Mouse (Mus musculus) adrenal gland, postnatal 25 days (tissue): ENCODE measurements around the gene Slc35d3. TPM values are rescaled to one million over a fixed set of nuclear protein-coding genes. Genes with fewer than 3 reads are reported as not detected.

Experiments used
- DNase-seq: peaks from one replicate; pipeline ENCODE4 v3.0.0; 2021; ENCODE audit warnings: mixed read lengths
- long read RNA-seq: library from polyadenylated mRNA; stranded (forward); transcript quantifications from one replicate; pipeline ENCODE4 v2.0.0, GENCODE M21; 2021
- total RNA-seq: library from RNA; stranded (reverse); gene quantifications from 2 replicates; pipeline ENCODE4 v1.2.3, GENCODE M21; 2021

Gene Slc35d3
- total RNA-seq, result 9.5 and 16.5 TPM in 2 replicates
- long read RNA-seq, transcript Slc35d3-201 (2 exons, 2,630 nt), result major isoform, 21 of 25 reads
- long read RNA-seq, partial matches to known transcripts, result 0 of 25 reads
- long read RNA-seq, other reads (novel, unspliced or antisense), result 4 of 25 reads

- peak; percentile 23 for DNase-seq
Observed at GRCm38 (mm10) chr10:19850998-19851691, at the start of gene Slc35d3. Gene Slc35d3, minus strand, starts transcription at chr10:19851459.

GRCm38 (mm10) chr10:19900191-19900590 lies 48.9 kb upstream of the Slc35d3 start:
- peak; percentile 52 for DNase-seq

- peak; percentile 37 for DNase-seq
Observed at GRCm38 (mm10) chr10:19893976-19894375, 42.7 kb upstream of the Slc35d3 start.

GRCm38 (mm10) chr10:19893146-19893545 lies 41.9 kb upstream of the Slc35d3 start:
- DNase-seq, result no peak

- DNase-seq, result no peak
Observed at GRCm38 (mm10) chr10:19891686-19892085, 40.4 kb upstream of the Slc35d3 start.

- no peak for DNase-seq
Observed at GRCm38 (mm10) chr10:19889908-19890307, 38.6 kb upstream of the Slc35d3 start.

- DNase-seq, result no peak
Observed at GRCm38 (mm10) chr10:19886249-19886648, 35.0 kb upstream of the Slc35d3 start.

DNA sequence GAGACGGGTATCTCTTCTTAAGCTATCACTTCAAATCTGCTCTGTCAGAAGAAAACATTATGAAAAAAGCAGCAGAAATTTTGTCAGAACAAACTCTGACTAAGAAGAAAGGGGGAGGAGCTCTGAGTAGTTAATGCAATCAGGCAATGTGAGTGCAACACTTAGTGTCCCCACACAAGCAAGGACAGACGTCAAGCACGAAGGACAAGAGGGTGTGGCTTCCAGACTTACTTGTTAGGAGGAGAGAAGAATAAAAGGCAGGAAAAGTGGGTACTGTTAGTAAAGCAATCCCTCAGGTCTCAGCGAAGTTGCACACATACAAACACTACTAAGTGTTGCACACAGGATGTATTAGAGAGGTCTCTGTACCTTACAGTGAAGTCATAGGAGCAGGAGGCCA lies 33.1 kb upstream of the Slc35d3 start:
- DNase-seq, result no peak

GRCm38 (mm10) chr10:19880437-19880836 lies 29.2 kb upstream of the Slc35d3 start:
- no peak for DNase-seq

DNA sequence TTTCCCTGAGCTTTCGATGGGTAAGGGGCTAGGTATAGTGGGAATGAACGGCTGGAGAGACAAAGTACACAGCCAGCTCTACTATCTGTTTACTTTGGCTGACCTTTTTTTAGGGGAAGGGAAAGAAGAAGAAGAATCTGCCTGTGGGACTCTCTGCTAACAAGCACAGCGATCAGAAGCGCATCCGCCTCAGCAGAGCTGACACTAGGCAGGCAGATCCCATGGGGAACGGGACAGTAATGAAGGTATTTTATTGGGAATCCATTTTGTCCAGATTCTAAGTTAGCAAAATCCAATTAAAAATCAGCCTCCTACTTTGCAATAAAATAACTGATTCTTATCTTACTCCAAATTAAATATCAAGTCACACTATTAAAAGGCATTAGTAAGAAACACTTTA lies 27.9 kb upstream of the Slc35d3 start:
- DNase-seq, result no peak

DNA sequence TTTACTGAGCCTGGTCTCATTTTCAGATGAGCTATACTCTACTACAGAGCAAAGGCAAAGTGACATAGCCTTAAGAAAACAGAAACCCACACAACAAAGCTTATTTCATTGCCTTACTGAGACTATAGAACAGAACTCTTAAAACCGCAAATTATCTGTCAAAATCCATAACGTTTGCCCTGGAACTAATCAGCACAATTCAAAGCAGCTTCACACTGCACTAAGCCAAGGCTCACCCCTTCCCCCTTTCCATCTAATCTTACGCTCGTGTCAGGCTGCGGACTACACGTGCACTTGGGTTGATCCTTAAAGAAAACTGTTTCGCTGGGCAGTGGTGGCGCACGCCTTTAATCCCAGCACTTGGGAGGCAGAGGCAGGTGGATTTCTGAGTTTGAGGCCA lies 26.4 kb upstream of the Slc35d3 start:
- no peak for DNase-seq

DNA sequence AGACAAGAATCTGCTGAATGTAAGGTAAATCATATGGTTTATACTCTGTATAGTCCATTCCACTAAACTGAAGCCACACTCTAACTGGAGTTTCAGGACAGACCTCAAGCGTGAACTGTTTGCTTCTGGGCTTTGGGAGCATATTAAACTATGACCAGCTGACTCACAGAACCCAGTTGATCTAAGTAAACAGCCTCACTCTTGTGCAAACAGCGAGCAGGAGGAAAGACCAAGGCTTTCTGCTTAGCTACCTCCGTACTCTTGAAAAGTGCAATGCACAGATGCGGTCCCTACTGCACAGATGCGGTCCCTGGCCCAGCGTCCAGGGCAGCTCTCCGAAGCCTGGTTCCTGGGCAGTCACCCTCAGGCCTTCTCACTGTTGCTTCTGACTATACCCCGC lies 26.0 kb upstream of the Slc35d3 start:
- no peak for DNase-seq

DNA sequence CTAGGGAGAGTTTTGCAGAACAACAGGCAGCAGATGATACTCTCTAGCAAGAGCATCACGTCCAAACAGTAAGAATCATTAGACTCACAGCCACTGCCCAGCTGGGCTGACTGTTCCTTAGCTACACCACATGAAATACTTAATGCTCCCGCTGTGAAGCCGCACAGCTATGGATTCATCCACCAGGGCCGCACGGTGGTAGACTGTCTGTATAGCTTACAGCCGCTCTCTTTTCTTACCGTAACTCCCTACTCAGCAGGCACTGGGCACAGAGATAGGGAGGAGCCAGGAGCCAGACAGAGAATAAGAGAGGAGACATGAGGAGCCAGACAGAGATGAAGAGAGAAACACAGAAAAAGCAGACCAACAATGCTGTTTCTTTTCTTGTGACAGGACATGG lies 25.4 kb upstream of the Slc35d3 start:
- no peak for DNase-seq

GRCm38 (mm10) chr10:19875346-19875745 lies 24.1 kb upstream of the Slc35d3 start:
- DNase-seq, result no peak

GRCm38 (mm10) chr10:19855597-19856306 lies 4.5 kb upstream of the Slc35d3 start:
- DNase-seq, result no peak

DNA sequence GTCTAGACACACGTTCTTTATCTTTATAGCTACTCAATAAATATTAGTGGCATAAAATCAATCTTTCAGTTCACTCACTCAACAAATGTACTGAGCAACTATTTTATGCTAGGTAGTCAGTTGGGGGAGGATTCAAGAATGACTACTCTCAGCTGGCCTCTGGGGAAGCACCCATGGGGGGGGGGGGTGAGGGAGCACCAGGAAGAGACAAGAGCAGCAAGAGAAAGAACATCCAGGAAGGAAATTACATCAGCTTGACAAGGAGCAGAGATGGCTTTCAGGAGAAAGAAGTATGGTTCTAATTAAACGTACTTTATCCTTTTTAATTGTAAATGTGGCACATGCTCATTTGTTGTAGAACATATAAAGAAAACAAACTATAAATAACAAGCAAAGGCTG lies 2.4 kb upstream of the Slc35d3 start:
- no peak for DNase-seq

- no peak for DNase-seq
Observed at GRCm38 (mm10) chr10:19852776-19853175, 1.5 kb upstream of the Slc35d3 start.

GRCm38 (mm10) chr10:19850544-19850997 lies 688 bp downstream of the Slc35d3 start:
- DNase-seq, result peak; percentile 24

DNA sequence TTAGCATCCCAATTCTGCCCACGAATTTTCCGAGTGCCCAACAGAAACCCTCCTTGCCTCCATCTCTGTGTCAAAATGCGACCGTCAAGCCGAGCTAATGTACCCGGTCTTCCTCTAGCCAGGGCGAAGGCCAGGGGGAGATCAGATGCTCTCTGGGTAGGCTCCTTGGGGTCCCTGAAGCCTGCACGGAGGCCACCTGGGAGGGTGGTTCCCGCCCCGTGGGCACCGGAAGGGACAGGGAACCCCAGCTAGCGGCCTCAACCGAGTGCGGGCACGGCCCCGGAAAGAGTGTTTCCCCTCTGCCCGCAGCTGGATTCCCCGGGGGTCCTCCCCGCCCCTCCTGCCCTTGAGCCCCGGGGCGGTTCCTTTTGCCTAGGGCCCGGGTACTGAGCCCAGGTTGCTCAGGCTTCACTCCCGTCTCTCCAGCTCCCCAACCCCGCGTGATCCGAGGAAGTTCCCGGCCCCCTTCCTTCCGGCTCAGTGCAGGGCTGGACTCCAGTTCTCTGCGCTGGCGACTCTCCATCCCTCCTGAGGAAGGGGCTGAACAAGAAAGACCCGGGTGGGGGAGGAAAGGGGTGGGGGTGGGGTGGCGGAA lies 1.4 kb downstream of the Slc35d3 start:
- DNase-seq, result no peak

- no peak for DNase-seq
Observed at GRCm38 (mm10) chr10:19848928-19849770, 2.1 kb downstream of the Slc35d3 start.

DNA sequence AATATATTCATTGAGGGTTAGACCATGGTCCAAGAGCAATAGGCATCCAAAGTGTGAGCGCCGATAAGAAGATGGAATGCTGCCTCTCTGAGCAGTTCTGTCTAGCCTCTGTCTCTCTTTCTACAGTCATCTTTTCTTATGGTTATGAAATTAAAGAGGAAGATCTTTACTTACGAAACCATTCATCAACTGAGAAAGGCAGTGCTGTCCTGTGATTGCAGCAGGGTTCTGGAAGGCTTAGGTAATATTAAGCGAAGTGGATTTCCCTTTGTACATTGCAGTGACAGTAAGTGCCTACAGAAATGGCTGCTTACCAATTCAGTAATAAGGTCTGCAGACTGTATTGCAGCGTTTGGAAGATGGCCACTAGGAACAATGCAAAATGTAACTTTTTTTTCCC lies 11.4 kb downstream of the Slc35d3 start:
- DNase-seq, result no peak
